Mouse (Mus musculus): ENCODE results near the gene Padi2.

Padi2 gene

DNA sequence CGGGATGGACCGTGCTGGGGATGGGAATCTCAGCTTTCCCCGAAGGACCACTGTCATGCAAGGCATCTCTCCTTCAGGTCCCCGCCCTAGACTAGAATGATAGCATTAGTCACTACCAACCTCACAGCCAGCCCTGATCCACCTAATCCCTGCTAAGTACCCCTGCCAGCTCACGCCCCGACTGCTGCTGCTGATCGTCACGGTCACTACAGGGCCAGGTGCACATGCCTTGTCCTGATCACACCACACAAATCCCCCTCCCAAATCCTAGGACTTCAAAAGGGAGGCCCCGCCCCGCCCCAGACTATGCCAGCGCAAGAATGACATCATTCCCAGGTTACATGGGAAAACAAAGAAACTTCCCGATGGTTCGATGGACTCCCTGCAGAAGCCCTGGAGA is 24.4 kb upstream of the Padi2 start:
- DNase-seq = no peak

DNA sequence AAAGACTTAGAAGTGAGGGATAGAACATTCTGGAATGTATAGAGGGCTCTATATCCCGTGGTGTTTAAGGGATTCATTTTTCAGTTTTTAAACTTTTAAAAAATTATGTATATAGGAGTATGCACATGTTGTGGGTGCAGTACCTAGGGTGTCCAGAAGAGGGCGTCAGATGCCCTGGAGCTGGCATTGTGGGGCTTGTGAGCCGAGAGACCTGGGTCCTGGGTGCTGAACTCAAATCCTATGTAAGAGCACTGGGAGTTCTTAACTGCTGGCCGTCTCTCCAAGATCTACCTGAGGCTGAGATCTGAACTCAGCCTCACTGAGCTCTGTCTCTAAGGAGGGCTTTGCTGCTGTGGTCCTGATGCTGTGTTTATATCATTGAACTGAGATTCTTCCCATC is 23.8 kb upstream of the Padi2 start:
- no peak for DNase-seq

DNA sequence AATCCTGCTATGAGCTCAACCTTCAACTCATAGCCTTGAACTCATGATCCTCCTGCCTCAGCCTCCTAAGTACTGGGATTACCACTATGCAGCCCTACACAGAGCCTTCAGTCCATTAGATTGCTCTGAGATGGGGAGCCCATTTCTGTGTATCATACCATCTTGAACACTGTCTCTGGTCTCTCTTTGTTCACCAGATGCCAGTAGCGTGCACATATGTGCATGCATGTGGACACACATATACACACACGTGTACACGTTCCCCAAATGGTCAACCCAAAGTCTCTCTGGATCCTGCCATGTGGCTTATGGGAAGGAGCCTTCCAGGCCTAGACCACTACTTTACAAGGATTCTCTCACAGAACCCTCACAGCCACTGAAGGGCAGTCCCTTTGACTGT is 23.2 kb upstream of the Padi2 start:
- DNase-seq = no peak

DNA sequence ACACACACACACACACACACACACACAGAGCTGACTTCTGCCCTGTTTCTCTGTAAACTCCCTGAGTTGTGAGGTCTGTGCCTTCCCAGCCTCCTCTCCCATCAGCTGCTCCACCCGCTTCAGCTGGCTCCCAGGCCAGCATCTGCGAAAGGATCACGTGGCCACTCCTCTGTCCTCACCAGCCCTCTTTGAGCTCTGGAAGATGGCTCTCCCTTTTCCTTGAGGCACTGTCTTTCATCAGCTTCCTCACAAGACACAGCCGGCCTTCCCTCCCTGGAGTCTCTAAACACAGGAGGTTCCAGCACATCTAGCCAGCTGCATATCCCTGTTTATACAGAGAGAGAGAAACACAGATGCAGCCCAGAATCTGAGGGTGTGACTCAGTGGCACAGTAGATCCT is 22.3 kb upstream of the Padi2 start:
- no peak for DNase-seq

DNA sequence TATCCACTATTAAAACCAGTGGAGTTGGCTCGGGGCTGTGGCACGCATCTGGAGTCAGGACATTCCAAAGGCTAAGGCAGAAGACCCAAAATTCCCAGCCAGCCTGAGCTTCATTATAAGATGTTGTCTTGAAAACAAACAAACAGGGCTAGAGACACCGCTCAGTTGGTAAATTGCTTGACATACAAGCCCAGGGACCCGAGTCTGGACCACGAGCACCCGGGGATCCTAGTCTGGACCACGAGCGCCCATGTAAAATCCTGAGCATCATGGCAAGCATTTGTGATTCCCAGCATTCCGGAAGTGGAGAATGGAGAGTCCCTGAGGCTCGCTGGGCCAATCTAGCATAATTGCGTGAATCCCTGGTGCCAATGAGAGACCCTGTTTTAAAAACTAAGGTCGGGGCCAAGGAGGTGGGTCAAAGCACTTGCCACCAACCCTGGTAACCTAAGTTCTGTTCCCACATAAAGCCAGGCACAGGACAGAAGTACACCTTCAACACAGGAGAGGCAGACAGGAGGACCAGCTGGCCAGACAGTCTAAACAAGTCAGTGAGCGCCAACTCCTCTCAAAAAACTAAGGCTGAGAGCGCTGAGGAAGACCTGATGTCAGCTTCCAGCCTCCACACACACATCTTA is 14.5 kb upstream of the Padi2 start:
- no peak for DNase-seq

DNA sequence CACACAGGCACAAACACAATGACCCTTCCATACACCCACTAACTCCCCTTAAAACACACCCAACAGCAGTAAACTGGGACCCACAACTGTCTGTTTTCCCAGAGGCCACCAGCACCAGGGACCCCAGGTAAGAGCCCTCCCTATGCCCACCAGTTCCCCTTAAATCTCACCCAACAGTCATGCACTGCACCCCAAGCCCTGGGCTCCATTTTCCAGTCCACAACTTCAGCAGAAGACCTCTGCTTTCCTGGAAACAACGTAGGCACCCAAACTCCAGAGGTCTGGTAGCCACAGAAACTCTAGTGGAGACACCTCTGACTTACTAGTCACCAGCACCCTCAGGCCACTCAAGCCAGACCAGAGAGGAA is 14.0 kb upstream of the Padi2 start:
- DNase-seq = no peak

DNA sequence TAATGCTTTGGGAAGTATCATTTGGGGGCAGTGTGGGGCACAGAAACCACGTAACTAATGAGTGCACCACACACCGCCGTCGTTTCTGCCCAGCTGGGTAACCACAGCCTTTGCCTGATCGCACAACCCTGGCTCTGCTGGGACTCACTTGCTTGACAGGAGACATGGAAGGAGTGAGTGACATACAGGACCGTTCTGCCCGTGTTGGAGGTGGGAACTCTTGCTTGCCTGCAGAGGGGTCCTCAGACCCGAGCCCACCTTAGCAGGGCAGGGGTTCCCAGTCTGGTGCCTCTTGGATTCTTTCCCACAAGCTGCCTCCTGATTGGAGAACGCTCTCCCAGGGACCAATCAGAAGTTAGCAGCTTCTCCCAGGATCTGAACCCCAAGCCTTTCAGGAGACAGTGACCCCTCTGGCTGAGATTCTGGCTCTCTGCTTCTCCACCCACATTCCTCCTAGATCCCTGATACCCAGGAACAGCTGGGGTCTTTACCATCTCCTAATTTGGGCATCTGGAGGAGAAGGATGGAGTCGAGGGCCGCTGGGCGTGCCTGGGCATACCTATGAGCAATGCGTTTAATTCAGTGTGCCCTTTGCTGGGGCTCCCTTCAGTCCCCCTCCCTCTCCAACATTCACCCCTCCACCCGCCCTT is 1.2 kb upstream of the Padi2 start:
- DNase-seq = no peak

DNA sequence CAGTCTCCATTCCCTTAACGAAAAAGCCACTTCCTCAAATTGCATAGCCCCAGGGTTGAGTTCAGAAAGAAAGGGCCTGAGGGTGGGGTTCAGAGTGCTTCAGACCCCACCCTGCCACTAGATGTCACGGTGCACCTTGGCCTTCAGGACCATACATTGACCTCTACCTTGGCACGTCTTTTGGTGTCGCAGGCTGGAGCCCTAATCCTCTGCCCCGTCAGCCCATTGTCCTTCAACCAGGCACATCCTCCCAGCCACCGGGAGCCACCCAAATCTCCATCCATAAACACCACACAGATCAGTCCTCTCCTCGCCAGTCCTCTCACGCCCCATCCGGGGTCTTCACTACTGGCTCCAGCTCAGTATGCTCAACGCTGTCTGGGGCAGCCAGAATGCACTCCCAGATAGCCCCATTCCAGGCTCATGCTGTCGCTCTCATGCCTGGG is 695 bp upstream of the Padi2 start:
- peak in 1 of 2 experiments; percentile 18 for DNase-seq

DNA sequence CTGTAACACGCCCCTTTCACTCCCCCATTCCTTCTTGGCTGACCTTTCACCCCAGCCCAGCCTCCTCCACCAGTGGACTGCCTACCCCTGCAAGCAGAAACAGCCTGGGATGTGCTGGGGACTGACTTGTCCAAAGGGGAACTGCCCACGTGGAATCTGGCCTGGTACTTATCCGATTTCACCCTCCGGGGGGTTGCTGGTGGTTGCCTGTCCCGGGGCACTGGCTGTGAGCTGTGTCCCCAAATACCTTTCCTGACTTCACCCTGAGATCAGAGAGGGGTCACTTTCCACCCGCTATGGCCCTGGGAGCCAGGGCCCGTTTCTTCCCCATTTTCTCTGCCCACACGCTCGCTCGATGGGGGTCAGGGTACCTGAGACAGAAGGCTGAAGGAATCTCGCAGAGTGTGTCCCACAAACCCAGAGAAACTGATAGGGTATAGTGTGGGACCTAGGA is 710 bp downstream of the Padi2 start:
- no peak for DNase-seq

DNA sequence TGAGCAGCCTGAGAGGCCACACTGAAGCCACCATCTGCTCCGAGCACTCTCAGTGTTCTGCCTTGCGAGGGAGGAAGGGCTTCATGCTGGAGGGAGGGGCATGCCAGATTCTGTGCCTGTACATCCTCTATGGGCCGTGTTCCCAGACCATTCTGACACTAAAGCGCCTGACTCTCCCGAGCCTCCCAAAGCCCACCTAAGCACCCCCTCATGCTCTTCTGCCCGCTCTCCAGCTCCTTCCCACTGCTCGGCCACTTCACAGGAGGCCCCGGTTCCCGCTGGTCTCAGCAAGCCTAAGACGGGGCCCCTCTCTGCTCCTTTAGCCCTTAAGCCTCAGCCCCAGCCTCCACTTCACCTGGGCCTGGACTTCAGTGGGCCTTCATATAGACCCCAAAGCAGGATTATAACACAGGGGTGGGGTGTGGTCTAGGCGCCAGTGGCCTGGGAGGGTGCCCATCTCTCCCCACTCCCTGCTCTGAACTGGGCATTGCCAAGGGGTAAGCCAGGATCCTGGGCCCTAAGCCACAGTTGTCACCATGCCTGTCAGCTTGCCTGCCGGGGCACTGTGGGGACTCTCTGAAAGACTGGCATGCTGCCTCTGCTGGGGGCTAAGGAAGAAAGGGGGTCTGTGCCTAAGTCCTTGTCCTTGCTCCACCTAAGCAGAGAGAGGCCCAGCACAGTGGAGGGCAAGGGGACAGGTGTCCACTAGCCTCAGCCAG is 1.3 kb downstream of the Padi2 start:
- no peak for DNase-seq

DNA sequence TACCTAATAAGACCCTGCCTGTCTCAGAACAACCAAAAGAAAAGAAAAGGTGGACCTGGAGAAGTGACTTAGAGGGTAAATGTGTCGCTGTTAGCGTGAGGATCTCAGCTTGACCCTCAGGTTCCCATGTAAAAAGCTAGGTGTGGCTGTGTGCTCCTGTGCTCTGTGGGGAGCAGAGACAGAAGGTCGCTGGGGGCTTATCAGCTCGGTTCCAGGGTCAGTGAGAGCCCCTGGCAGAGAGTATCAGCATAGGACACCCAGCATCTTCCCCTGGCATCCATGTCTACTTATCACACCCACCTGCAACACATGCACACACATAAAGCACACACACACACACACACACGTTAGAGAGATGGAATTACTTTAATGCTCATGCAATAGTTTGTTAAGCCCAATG is 2.5 kb downstream of the Padi2 start:
- DNase-seq = no peak

DNA sequence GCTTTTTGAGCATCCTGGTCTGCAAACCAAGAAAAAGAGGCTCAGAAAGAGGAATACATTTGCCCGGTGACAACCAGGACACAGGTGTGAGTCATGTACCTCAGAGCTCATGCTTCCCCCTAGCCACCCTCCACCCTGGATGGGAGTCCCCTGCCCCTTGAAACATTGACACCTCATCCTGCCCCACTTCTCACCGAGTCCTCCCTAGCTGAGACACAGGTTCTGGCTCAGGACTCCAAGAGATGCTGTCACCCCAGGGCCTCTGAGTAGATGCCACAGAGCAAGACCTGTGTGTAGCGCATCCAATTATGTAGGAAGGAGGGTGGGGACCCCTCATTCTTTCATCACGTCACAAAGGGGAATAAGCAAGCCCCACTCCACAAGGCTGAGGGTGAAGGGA is 3.4 kb downstream of the Padi2 start:
- no peak for DNase-seq

DNA sequence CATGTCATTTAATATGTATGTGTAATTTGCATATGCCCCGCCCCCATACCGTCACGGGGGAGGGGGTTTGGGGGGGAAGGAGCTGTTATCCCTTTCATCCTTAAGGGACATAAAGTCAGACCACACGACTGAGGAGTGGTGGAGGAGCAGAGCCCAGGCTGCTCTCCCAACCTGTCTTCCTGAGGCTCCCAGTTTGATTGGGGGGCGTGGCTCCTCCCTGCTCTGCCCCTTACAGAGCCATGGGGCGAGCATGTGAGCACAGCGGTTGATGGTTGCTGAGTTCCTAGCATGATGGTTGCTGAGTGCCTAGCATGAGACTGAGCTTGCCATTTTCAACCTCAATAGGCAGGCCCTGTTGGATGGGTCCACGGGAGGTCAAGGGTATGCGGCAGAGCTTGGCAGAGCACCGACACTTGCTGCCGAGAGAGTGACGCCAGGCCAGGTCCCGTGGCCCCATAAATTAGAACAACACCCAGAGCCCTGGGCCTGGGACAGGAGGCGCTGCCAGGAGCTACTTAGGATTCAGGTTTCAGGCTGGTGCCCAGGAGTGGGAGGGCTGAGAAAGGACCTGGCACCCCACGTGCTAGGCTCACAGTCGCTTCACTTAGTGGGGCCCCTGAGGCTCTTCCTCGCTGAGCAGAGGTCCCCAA is 4.6 kb downstream of the Padi2 start:
- peak; percentile 49 to 61 for DNase-seq

DNA sequence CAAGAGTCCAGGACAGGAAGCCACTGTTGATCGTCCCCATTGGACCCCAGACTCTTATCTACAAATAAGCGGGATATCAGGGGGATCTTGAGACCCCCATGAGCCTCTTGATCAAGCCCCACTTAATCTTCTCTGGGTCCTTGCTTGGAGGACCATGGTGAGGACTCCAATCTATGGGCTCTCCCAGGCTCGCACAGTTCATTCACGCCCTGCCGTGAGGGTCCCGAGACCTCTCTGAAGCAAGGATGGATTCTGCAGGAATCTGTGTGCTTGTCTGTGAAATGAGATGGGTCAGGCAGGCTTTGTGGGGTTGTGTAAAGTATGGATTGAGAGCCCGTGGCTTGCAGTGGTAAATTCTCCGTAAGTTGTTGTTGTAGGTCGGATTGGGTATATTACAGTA is 5.3 kb downstream of the Padi2 start:
- DNase-seq = peak in 1 of 2 experiments; percentile 1

DNA sequence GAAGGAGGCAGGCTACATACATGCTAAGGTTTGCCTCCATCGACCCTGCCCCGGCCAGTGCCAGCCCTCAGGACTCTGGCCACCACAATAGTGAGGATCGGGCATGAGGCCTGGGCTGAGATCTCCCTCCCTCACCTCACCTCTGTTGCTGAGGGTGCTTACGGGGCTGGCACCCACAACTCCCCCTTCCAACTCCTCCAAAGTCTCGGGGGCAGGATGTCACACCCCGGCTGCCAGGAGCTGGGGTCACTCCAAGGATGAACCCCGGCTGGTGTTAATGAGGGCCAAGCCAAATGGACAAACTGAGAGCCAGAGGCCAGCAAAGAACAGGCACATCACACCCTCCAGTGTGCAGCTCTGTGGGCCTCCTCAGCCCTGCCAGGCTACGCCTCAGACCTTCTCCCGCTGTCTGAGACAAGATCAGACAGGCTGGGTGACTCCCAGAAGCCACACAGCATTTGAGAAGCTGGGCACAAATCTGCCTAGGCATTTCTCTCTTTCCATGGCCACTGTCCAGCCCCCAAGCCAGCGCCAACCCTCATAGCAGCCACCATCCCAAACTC is 6.2 kb downstream of the Padi2 start:
- peak in 1 of 2 experiments; percentile 1 for DNase-seq

DNA sequence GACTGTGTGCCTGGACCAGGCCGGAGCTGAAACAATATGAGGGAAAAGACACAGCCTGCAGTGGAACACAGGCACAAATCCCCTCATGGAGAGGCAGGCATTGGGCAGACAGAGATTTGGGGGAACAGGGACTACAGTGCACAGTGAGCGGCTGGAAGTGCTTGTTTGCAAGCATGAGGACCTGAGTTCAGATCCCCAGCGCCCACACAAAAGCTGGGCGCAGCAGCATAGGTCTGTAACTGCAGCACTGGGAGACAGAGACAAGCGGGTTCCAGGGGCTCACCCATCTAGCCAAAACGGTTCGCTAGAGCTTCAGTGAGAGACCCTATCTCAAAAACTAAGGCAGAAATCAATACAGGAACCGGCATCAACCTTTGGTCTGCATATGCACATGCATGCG is 7.4 kb downstream of the Padi2 start:
- peak in 1 of 2 experiments; percentile 0 for DNase-seq

DNA sequence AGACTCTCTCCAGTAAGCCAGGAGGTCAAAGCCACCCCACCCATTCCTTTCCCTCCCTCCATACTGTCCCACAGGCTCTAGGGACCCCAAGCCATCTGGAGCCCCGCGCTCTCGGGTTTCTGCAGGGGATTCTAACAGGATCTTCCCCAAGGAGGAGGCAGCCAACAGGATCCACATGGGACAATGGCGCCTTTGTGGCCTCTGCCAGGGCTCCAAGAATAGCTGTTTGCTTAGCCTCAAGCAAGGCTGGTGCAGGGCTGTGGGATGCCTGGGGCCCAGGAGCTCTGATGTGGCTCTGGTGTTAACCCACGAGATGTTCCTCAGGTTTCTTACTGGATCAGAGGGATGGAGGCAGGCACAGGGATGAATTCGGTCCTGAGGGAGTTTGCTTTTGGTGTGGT is 8.6 kb downstream of the Padi2 start:
- peak in 1 of 2 experiments; percentile 0 for DNase-seq

DNA sequence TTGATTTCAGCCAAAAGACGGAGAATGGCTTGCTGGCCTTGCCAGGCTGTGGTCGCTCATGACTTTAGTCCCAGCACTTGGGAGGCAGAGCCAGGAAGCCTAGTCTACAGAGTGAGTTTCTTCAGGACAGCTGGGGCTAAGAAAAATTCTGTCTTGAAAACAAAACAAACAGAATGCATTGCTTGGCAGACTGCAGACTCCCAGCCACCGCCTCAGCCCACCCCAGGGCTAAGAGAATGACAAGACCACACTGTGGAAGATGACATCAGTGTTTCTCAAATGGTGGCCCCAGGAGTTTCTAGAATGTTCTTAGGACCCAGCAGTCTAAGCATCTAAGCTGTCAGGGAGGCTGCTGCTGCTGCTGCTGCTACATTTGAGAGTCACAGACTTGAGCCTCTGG is 9.1 kb downstream of the Padi2 start:
- no peak for DNase-seq

DNA sequence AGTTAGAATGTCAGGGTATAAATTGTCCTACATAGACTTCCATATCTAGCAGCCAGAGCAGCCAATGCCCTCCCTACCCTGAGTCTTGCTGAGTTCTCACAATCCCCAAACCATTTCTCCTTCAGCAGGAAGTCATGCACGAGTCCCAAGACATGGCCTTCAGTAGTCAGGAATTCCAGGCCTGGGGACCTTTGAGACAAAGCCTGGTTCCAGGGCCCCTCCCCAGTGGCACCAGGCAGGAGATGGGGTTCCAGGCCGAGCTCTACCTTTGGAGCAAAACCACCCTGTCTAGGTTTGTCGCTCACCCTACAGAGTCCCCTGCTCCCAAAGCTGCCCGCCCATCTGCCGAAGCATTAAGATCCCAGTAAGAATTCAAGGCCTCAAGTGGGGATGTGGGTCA is 10.2 kb downstream of the Padi2 start:
- DNase-seq = peak in 1 of 2 experiments; percentile 1

DNA sequence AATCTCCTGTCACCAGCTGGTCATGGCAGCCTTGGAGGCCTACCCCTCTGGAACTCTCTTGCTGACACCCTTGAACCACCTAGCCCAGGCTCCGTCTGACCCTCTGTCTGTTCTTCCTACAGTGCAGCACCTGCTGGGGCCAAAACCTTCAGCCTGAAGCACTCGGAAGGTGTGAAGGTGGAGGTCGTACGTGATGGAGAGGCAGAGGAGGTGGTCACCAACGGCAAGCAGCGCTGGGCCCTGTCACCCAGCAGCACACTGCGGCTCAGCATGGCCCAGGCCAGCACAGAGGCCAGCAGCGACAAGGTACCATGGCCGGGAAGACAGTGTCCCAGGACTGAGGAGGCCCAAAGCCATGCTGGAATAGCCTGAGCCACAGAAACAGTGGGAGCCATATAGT is 11.3 kb downstream of the Padi2 start:
- DNase-seq = peak in 1 of 2 experiments; percentile 1

DNA sequence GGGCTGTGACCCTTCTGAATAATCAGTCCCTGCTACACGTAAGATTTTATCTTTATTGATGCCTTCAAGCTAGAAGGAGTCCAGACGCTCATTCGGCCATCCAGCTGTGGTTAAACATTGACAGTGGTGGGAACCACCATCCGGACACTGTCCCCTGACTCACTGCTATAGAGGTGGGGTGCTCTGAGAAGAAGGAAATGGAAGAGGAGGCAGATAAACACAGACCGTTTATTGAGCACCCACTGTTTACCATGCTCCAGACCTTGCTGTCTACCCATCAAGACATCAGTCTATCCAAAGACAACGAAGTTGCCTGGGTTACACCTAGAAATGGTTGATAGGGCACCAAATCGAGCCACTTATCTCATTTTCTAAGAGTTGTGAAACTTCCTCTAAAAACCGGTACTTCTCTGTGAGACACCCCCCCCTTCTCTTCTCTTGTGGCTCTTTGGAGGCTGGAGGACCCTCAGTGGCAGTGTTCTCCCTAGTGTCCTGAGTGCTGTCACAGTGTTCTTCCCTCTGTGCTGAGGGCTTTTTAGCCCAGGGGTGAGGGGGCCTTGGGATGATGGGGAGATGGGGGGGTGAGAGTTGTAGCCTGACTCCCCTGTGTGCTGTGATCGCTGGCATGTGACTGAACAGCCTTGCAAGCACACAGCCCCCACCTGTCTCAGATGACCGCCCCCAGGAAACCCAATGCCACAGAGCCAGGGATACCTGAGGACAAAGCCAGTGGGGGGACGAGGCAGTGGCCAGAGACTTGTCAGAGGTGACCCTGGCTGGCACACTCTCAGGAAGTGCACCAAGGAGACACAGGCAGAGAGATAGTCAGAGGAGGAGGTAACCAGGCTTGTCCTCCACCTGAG is 14.1 kb downstream of the Padi2 start:
- DNase-seq = no peak

DNA sequence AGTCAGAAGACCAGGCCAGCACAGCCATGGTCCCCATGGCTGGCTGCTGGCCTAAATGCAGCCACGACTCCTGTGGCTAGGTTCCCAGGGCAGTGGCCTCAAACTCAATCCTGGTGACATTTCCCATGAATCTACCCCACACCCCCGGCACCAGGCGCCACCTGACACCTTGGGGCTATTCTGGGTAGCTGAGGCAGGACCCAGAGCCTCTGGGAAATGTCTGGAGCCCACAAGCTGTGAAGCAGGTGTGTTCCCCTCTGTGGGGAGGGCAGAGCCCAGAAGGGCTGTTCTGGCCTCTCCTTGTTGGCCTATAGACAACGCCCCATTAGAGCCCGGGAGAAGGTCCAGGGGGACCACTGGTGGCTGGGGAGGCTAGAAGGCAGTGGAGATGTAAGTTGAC is 16.4 kb downstream of the Padi2 start:
- no peak for DNase-seq
